Mouse (Mus musculus): ENCODE measurements around the gene Smok2b. TPM values are rescaled to one million over a fixed set of nuclear protein-coding genes. Genes with fewer than 3 reads are reported as not detected.
"Not testable (repeated sequence)": the region's sequence is repeated elsewhere in the genome, so short reads cannot be mapped to it uniquely, and the experiment has no call there.

Gene Smok2b
- total RNA-seq (2014; rRNA removed) (not detected in 2 replicates), polyA plus RNA-seq (2015; fragmentation: Nextera tagmentation; extraction: Ambion mirVana) (not detected in 2 replicates)

GRCm38 (mm10) chr17:13229957-13230356 is at the start of gene Smok2b:
Gene Smok2b (plus strand): TSS chr17:13230257.
- not testable (repeated sequence) for DNase-seq (ENCODE audit: low spot score); ATAC-seq; H3K27ac ChIP-seq; H3K27me3 ChIP-seq (ENCODE audit: insufficient read depth, low read length); H3K4me3 ChIP-seq (ENCODE audit: low read length); H3K4me1 ChIP-seq (ENCODE audit: insufficient read depth, low read length); H3K9ac ChIP-seq (replicated peaks; ENCODE audit: low read length); H3K36me3 ChIP-seq (ENCODE audit: insufficient read depth, low read length); H3K4me2 ChIP-seq (ENCODE audit: low read depth, low read length)
- 77% methylated on average over 2 of the region's 2 CpGs for WGBS
- H3K9me3 ChIP-seq (ENCODE audit: low read length), result peaks cover 85% of the 10 kb centered on the region

GRCm38 (mm10) chr17:13180491-13180890 is 49.6 kb upstream of the Smok2b start:
- H3K4me2 ChIP-seq (ENCODE audit: low read depth, low read length); H3K9me3 ChIP-seq (ENCODE audit: low read length); H3K4me3 ChIP-seq (ENCODE audit: low read length); DNase-seq (ENCODE audit: low spot score); H3K4me1 ChIP-seq (ENCODE audit: insufficient read depth, low read length); H3K27ac ChIP-seq; H3K36me3 ChIP-seq (ENCODE audit: insufficient read depth, low read length); H3K9ac ChIP-seq (replicated peaks; ENCODE audit: low read length); ATAC-seq; H3K27me3 ChIP-seq (ENCODE audit: insufficient read depth, low read length): not testable (repeated sequence)
- WGBS, result 92% methylated on average over 5 of the region's 5 CpGs

- DNase-seq (ENCODE audit: low spot score); H3K9ac ChIP-seq (replicated peaks; ENCODE audit: low read length); H3K27ac ChIP-seq; H3K4me1 ChIP-seq (ENCODE audit: insufficient read depth, low read length); H3K36me3 ChIP-seq (ENCODE audit: insufficient read depth, low read length); ATAC-seq; H3K27me3 ChIP-seq (ENCODE audit: insufficient read depth, low read length); H3K4me2 ChIP-seq (ENCODE audit: low read depth, low read length); H3K4me3 ChIP-seq (ENCODE audit: low read length): not testable (repeated sequence)
- 77% methylated on average over 2 of the region's 4 CpGs for WGBS
- peaks cover 21% of the 10 kb centered on the region for H3K9me3 ChIP-seq (ENCODE audit: low read length)
Observed at GRCm38 (mm10) chr17:13182712-13183111, 47.3 kb upstream of the Smok2b start.

DNA sequence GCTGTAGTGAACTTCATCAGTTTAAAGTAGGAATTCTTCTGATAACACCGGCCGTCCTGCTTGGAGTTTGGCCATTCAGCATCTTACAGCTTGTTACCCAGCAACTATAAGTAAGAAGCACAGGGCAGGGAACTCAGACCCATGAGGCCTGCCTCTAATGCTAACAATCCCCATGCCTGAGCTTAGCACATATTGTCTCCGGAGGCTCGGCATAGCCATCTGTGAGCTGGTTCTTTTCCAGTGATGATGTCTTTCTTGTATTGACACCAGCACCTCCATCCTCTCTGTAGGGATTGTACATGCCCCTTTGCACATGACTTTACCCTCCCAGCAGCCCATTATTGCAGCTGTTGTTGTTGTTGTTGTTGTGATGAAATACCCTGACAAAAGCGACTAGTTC is 45.5 kb upstream of the Smok2b start:
- H3K9me3 ChIP-seq (ENCODE audit: low read length), result peaks cover 25% of the 10 kb centered on the region
- not testable (repeated sequence) for DNase-seq (ENCODE audit: low spot score); H3K4me3 ChIP-seq (ENCODE audit: low read length); H3K36me3 ChIP-seq (ENCODE audit: insufficient read depth, low read length); H3K4me2 ChIP-seq (ENCODE audit: low read depth, low read length); H3K27me3 ChIP-seq (ENCODE audit: insufficient read depth, low read length); ATAC-seq; H3K9ac ChIP-seq (replicated peaks; ENCODE audit: low read length); H3K4me1 ChIP-seq (ENCODE audit: insufficient read depth, low read length); H3K27ac ChIP-seq
- WGBS, result 93% methylated on average over 4 of the region's 5 CpGs

GRCm38 (mm10) chr17:13186541-13186940 is 43.5 kb upstream of the Smok2b start:
- not testable (repeated sequence) for H3K36me3 ChIP-seq (ENCODE audit: insufficient read depth, low read length); ATAC-seq; H3K9ac ChIP-seq (replicated peaks; ENCODE audit: low read length); H3K4me1 ChIP-seq (ENCODE audit: insufficient read depth, low read length); H3K27ac ChIP-seq; DNase-seq (ENCODE audit: low spot score); H3K27me3 ChIP-seq (ENCODE audit: insufficient read depth, low read length); H3K4me2 ChIP-seq (ENCODE audit: low read depth, low read length); H3K4me3 ChIP-seq (ENCODE audit: low read length)
- WGBS, result 87% methylated on average over 6 of the region's 6 CpGs
- peaks cover 30% of the 10 kb centered on the region for H3K9me3 ChIP-seq (ENCODE audit: low read length)

DNA sequence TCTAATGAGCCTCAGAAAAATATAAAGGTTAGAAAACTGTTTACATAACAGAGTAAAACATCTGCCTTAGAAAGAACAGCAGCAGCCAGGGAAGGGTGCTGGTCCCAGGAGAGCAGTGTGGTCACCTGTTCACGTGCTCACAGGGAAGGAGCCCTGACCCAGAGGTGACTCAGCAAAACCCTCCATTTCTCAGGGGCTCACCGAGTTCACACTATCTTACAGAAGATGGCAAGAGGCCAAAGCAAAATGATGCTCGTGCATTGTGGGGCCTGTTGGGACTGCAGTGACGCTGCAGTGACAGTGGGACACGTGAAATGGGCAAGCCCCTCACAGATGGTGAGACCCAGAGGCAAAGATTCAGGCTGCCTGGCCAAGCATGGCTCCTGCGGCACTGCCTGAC is 42.4 kb upstream of the Smok2b start:
- H3K4me1 ChIP-seq (ENCODE audit: insufficient read depth, low read length); H3K4me3 ChIP-seq (ENCODE audit: low read length); H3K27ac ChIP-seq; H3K27me3 ChIP-seq (ENCODE audit: insufficient read depth, low read length); H3K36me3 ChIP-seq (ENCODE audit: insufficient read depth, low read length); H3K9ac ChIP-seq (replicated peaks; ENCODE audit: low read length); H3K4me2 ChIP-seq (ENCODE audit: low read depth, low read length): not testable (repeated sequence)
- H3K9me3 ChIP-seq (ENCODE audit: low read length), result peaks cover 27% of the 10 kb centered on the region
- DNase-seq (ENCODE audit: low spot score) (peak; percentile 4), ATAC-seq (peak; percentile 33; the same call in 1 of the 2 replicates)
- 61% methylated on average over 5 of the region's 6 CpGs for whole genome bisulfite sequencing

- not testable (repeated sequence) for H3K4me2 ChIP-seq (ENCODE audit: low read depth, low read length); DNase-seq (ENCODE audit: low spot score); ATAC-seq; H3K36me3 ChIP-seq (ENCODE audit: insufficient read depth, low read length); H3K9ac ChIP-seq (replicated peaks; ENCODE audit: low read length); H3K27ac ChIP-seq; H3K4me1 ChIP-seq (ENCODE audit: insufficient read depth, low read length); H3K27me3 ChIP-seq (ENCODE audit: insufficient read depth, low read length); H3K4me3 ChIP-seq (ENCODE audit: low read length)
- peaks cover 27% of the 10 kb centered on the region for H3K9me3 ChIP-seq (ENCODE audit: low read length)
- WGBS, result 93% methylated on average over 2 of the region's 2 CpGs
Observed at GRCm38 (mm10) chr17:13188846-13189245, 41.2 kb upstream of the Smok2b start.

DNA sequence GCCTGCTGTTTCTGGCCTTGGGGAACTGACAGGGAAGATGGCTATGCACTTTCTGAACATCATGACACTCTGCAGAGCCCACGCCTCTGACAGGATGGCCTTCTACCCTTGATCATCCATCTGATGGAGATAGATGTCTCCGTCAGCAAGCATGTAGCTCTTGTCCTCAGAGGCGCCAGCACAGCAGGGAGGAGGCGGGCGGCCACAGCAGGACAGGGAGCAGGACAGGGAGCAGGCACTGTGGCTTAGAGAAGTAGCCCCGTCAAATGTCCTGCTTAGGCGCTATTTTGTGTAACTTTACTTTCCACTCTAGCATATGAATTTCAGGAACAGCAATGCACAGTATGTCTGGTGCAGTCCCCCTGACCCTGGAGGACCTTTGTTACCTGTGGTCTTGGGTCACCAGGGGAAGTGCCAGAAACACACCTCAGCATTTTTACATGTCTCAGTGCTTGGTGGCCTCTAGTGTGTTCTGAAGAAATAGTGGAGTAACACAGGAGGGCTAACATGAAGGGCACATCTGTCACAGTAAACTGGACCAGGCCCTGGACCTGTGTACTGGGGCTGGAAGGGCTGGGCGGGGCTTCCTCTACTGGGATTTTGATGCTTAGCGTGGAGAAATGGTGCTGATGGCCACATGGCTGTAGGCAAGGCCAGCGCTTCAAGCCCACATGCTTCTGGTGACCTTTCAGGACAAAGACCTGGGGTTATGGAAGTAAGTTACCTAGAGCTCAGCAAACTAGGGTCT is 39.0 kb upstream of the Smok2b start:
- not testable (repeated sequence) for DNase-seq (ENCODE audit: low spot score); H3K4me3 ChIP-seq (ENCODE audit: low read length); H3K9ac ChIP-seq (replicated peaks; ENCODE audit: low read length); H3K4me1 ChIP-seq (ENCODE audit: insufficient read depth, low read length); H3K27me3 ChIP-seq (ENCODE audit: insufficient read depth, low read length); H3K4me2 ChIP-seq (ENCODE audit: low read depth, low read length); H3K27ac ChIP-seq; H3K36me3 ChIP-seq (ENCODE audit: insufficient read depth, low read length)
- peaks cover 34% of the 10 kb centered on the region for H3K9me3 ChIP-seq (ENCODE audit: low read length)
- ATAC-seq, result peak; percentile 24; the same call in 1 of the 2 replicates
- WGBS, result 88% methylated on average over 10 of the region's 10 CpGs

GRCm38 (mm10) chr17:13196486-13196885 is 33.6 kb upstream of the Smok2b start:
- not testable (repeated sequence) for H3K27ac ChIP-seq; H3K4me3 ChIP-seq (ENCODE audit: low read length); H3K9ac ChIP-seq (replicated peaks; ENCODE audit: low read length); H3K4me2 ChIP-seq (ENCODE audit: low read depth, low read length); H3K27me3 ChIP-seq (ENCODE audit: insufficient read depth, low read length); H3K36me3 ChIP-seq (ENCODE audit: insufficient read depth, low read length); H3K4me1 ChIP-seq (ENCODE audit: insufficient read depth, low read length); ATAC-seq; DNase-seq (ENCODE audit: low spot score)
- WGBS, result 59% methylated on average over 4 of the region's 4 CpGs
- peaks cover 34% of the 10 kb centered on the region for H3K9me3 ChIP-seq (ENCODE audit: low read length)

GRCm38 (mm10) chr17:13198812-13199211 is 31.2 kb upstream of the Smok2b start:
- 83% methylated on average over 2 of the region's 2 CpGs for WGBS
- H3K9ac ChIP-seq (replicated peaks; ENCODE audit: low read length); H3K27ac ChIP-seq; H3K4me2 ChIP-seq (ENCODE audit: low read depth, low read length); H3K4me3 ChIP-seq (ENCODE audit: low read length); H3K4me1 ChIP-seq (ENCODE audit: insufficient read depth, low read length); DNase-seq (ENCODE audit: low spot score); H3K27me3 ChIP-seq (ENCODE audit: insufficient read depth, low read length); H3K36me3 ChIP-seq (ENCODE audit: insufficient read depth, low read length); ATAC-seq: not testable (repeated sequence)
- peaks cover 33% of the 10 kb centered on the region for H3K9me3 ChIP-seq (ENCODE audit: low read length)
